Mouse (Mus musculus) erythroblast, embryonic 14.5 days (primary cell): ENCODE data around the gene Ntm. TPM values are rescaled to one million over a fixed set of nuclear protein-coding genes. Genes with fewer than 3 reads are reported as not detected.

Experiments used
- H3K27me3 ChIP-seq: 2 replicates; pipeline ENCODE4 v1.6.1; 2012; ENCODE audit warnings: inconsistent platforms; ENCODE audit not compliant: control insufficient read depth
- H3K36me3 ChIP-seq: 2 replicates; pipeline ENCODE4 v1.6.1; 2012; ENCODE audit warnings: mild to moderate bottlenecking, inconsistent platforms; ENCODE audit not compliant: control insufficient read depth
- H3K4me1 ChIP-seq: 2 replicates; pipeline ENCODE4 v1.6.1; 2012; ENCODE audit warnings: inconsistent platforms; ENCODE audit not compliant: control insufficient read depth
- H3K4me3 ChIP-seq: replicated peaks from 2 replicates; pipeline ENCODE3; 2012; ENCODE audit warnings: moderate library complexity, mild to moderate bottlenecking, inconsistent platforms
- H3K9me3 ChIP-seq: 2 replicates; pipeline ENCODE4 v1.6.1; 2012; ENCODE audit warnings: low read length, inconsistent platforms, mixed read lengths; ENCODE audit not compliant: control insufficient read depth
- GATA1 ChIP-seq: IDR thresholded peaks from 2 replicates; pipeline ENCODE4 v1.6.1; 2012; ENCODE audit warnings: low read length, inconsistent platforms, mixed read lengths
- TAL1 ChIP-seq: IDR thresholded peaks from 3 replicates; pipeline ENCODE4 v1.6.1; 2012; ENCODE audit warnings: low read length, inconsistent platforms, mixed read lengths
- polyA plus RNA-seq: library from polyadenylated mRNA; stranded (reverse); fragments of >175 nt; gene quantifications from 2 replicates; pipeline ENCODE4 v1.2.3, GENCODE M21; 2012

Gene Ntm
- polyA plus RNA-seq, 1 experiment: 0.01 TPM

GRCm38 (mm10) chr9:29716795-29717194 lies 246.1 kb downstream of the Ntm start:
- H3K4me3 ChIP-seq: no peak overlapping the region
- TF ChIP-seq TAL1: no peak
- no peak for TF ChIP-seq GATA1
- H3K36me3 ChIP-seq: no peaks in the 10 kb centered on the region
- no peaks in the 10 kb centered on the region; the same call in 1 of the 2 replicates for H3K9me3 ChIP-seq
- H3K4me1 ChIP-seq: no peaks in the 10 kb centered on the region
- H3K27me3 ChIP-seq: no peaks in the 10 kb centered on the region

- no peaks in the 10 kb centered on the region for H3K27me3 ChIP-seq
- H3K4me3 ChIP-seq: no peak overlapping the region
- H3K9me3 ChIP-seq: no peaks in the 10 kb centered on the region
- no peaks in the 10 kb centered on the region for H3K4me1 ChIP-seq
- no peak for TF ChIP-seq TAL1
- TF ChIP-seq GATA1: no peak
- H3K36me3 ChIP-seq: no peaks in the 10 kb centered on the region
Observed at GRCm38 (mm10) chr9:29698276-29698675, 264.7 kb downstream of the Ntm start.

GRCm38 (mm10) chr9:29694151-29694550 lies 268.8 kb downstream of the Ntm start:
- Histone ChIP-seq H3K9me3 (no peaks in the 10 kb centered on the region), H3K27me3 (no peaks in the 10 kb centered on the region), H3K36me3 (no peaks in the 10 kb centered on the region), H3K4me1 (no peaks in the 10 kb centered on the region), H3K4me3 (no peak overlapping the region)
- TF ChIP-seq GATA1 (no peak), TAL1 (no peak)

GRCm38 (mm10) chr9:29691186-29691855 lies 271.6 kb downstream of the Ntm start:
- H3K4me1 ChIP-seq: no peaks in the 10 kb centered on the region
- no peak for TF ChIP-seq GATA1
- no peak for TF ChIP-seq TAL1
- no peaks in the 10 kb centered on the region for H3K27me3 ChIP-seq
- no peaks in the 10 kb centered on the region for H3K36me3 ChIP-seq
- H3K9me3 ChIP-seq: no peaks in the 10 kb centered on the region
- H3K4me3 ChIP-seq: no peak overlapping the region

DNA sequence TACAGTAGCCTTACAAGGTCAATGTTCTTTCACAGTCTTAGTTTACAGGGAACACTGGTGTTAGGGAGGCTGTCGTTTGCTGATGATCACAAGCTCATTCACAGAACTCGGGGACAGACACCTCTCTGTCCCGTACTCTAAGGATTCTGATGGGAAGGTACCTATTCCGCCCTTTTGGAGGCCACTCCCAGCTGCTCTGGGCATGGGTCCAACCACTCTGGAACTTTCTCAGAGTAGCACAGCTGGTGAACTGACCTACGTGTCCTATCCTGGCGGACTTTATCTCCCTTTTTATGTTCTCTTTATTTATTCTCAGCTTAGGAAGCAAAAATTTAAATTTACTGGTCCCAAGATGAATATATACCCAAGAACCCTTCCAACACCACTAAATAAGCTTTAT lies 280.7 kb downstream of the Ntm start:
- no peak for TF ChIP-seq TAL1
- TF ChIP-seq GATA1: no peak
- H3K27me3 ChIP-seq: no peaks in the 10 kb centered on the region
- no peaks in the 10 kb centered on the region for H3K4me1 ChIP-seq
- no peaks in the 10 kb centered on the region for H3K9me3 ChIP-seq
- no peak overlapping the region for H3K4me3 ChIP-seq
- H3K36me3 ChIP-seq: no peaks in the 10 kb centered on the region

DNA sequence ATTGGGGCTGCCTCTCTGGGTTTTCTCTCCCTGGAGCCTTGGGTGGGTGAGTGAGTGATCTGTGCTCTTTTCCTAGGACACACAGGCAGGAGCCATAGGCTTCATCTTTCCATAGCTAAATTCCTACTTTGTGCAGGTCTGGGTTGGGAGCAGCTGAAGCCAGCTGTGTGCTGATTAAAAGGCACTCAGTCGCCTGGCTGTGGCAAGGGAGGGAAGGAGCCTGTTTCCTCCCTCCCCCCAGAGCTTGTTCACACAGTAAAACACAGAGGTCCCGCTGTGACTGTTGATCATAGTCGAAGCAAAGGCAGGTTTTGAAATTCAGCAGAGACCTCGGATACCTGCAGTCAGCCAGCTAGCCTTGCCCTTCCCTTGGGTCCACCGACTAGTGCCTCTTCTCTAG lies 282.3 kb downstream of the Ntm start:
- H3K9me3 ChIP-seq: no peaks in the 10 kb centered on the region
- no peak for TF ChIP-seq TAL1
- no peak for TF ChIP-seq GATA1
- H3K4me3 ChIP-seq: no peak overlapping the region
- H3K4me1 ChIP-seq: no peaks in the 10 kb centered on the region
- H3K36me3 ChIP-seq: no peaks in the 10 kb centered on the region
- H3K27me3 ChIP-seq: no peaks in the 10 kb centered on the region

GRCm38 (mm10) chr9:29673911-29674310 lies 289.0 kb downstream of the Ntm start:
- Histone ChIP-seq H3K9me3 (no peaks in the 10 kb centered on the region), H3K4me1 (no peaks in the 10 kb centered on the region), H3K4me3 (no peak overlapping the region), H3K36me3 (no peaks in the 10 kb centered on the region), H3K27me3 (no peaks in the 10 kb centered on the region)
- no peak for TF ChIP-seq TAL1
- no peak for TF ChIP-seq GATA1

- H3K4me1 ChIP-seq: no peaks in the 10 kb centered on the region
- no peak overlapping the region for H3K4me3 ChIP-seq
- H3K36me3 ChIP-seq: no peaks in the 10 kb centered on the region
- no peak for TF ChIP-seq GATA1
- no peak for TF ChIP-seq TAL1
- H3K9me3 ChIP-seq: no peaks in the 10 kb centered on the region
- no peaks in the 10 kb centered on the region for H3K27me3 ChIP-seq
Observed at GRCm38 (mm10) chr9:29671861-29672260, 291.1 kb downstream of the Ntm start.

- Histone ChIP-seq H3K9me3 (no peaks in the 10 kb centered on the region), H3K4me1 (no peaks in the 10 kb centered on the region), H3K27me3 (no peaks in the 10 kb centered on the region), H3K4me3 (no peak overlapping the region), H3K36me3 (no peaks in the 10 kb centered on the region)
- TF ChIP-seq TAL1 (no peak), GATA1 (no peak)
Observed at GRCm38 (mm10) chr9:29663286-29663685, 299.7 kb downstream of the Ntm start.
